11 mouse cellular contexts compared by ENCODE assay signal in the genomic region with DNA sequence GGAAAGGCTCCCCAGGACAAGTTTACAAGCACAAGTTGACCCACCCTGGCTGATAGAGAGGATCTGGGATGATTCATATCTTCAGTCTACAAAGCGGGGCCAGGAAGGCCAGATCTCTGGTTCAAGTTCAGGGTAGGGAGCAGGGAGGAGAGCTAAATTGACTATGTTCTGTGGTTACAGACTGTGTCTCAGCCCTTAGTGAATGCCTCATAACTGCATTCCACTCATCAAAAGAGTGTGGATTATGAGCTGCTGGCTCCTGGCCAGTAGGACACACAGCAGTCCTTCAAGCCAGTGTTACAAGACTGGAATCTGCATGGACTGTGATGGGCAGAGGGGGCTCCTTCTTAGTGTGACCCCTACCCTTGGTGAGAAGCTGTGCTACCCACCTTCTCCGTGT. TPM values are rescaled to one million over a fixed set of nuclear protein-coding genes. Genes with fewer than 3 reads are reported as not detected.
DNase-seq lines count a peak whose midpoint lies in the region; ATAC-seq lines count a peak whose summit lies in the region.
"Had no signal": no experiment of that assay in that cellular context is flagged by ENCODE, and none has a peak within 500 bp of the region (broad histone marks: within the 10 kb centered on the region; RNA-seq: fewer than 3 reads in every experiment).

No protein-coding gene starts in this region.

- H3K4me3 ChIP-seq in heart, embryonic 15.5 days, result no peak overlapping the region
- no peak overlapping the region for H3K4me3 ChIP-seq in limb, embryonic 15.5 days

- H3K27ac ChIP-seq in heart, embryonic 15.5 days, result peak overlapping the region; percentile 82
- H3K27ac ChIP-seq in limb, embryonic 15.5 days, result no peak overlapping the region
- H3K27ac ChIP-seq: hindbrain, embryonic 14.5 days had no signal

- no peaks in the 10 kb centered on the region for H3K27me3 ChIP-seq in heart, embryonic 15.5 days
- no peaks in the 10 kb centered on the region for H3K27me3 ChIP-seq in limb, embryonic 15.5 days

- ATAC-seq in heart, embryonic 15.5 days (replicated peaks; ENCODE audit: insufficient number of reproducible peaks, insufficient read depth, low FRiP score, low read depth), result peak; percentile 43; the same call in 1 of the 2 replicates
- peak; percentile 48; the same call in 1 of the 2 replicates for ATAC-seq in limb, embryonic 15.5 days (ENCODE audit: insufficient number of reproducible peaks, low FRiP score, low TSS enrichment, low read depth)

- WGBS in heart, embryonic 15.5 days, result 34% methylated on average over 2 of the region's 2 CpGs
- WGBS in limb, embryonic 15.5 days, result 65% methylated on average over 2 of the region's 2 CpGs

- peaks cover 14% of the 10 kb centered on the region for H3K4me1 ChIP-seq in heart, embryonic 15.5 days (replicated peaks)
- H3K4me1 ChIP-seq in limb, embryonic 15.5 days, result peaks cover 5% of the 10 kb centered on the region

- H3K9me3 ChIP-seq in heart, embryonic 15.5 days (replicated peaks), result no peaks in the 10 kb centered on the region
- H3K9me3 ChIP-seq in limb, embryonic 15.5 days, result no peaks in the 10 kb centered on the region

- H3K4me2 ChIP-seq in heart, embryonic 15.5 days, result no peak overlapping the region
- no peak overlapping the region for H3K4me2 ChIP-seq in limb, embryonic 15.5 days
- H3K4me2 ChIP-seq: hindbrain, embryonic 14.5 days; midbrain, embryonic 11.5 days had no signal

- no peak for DNase-seq in heart, adult 8-10 months (ENCODE audit: low spot score)
- peak; percentile 12 for DNase-seq in NIH3T3 (ENCODE audit: low read depth)
- peak; percentile 63 for DNase-seq in heart, postnatal 4 days
- no peak for DNase-seq in yolk sac, embryonic 10.5 days (ENCODE audit: low spot score)
- no peak for DNase-seq in spleen, postnatal 14 days (ENCODE audit: low spot score in 2 of 2)
- no peak for DNase-seq in spleen, postnatal 4 days (ENCODE audit: low spot score in 2 of 2)
- DNase-seq: cerebellum, adult 9-11 months had no signal

- no peak overlapping the region for H3K9ac ChIP-seq in heart, embryonic 15.5 days
- H3K9ac ChIP-seq in limb, embryonic 15.5 days, result no peak overlapping the region
- H3K9ac ChIP-seq: hindbrain, embryonic 14.5 days had no signal

- no peaks in the 10 kb centered on the region for H3K36me3 ChIP-seq in heart, embryonic 15.5 days
- no peaks in the 10 kb centered on the region for H3K36me3 ChIP-seq in limb, embryonic 15.5 days

RNA-seq across cellular contexts. Expression of gene Cacnb2, which starts 48.4 kb away (rescaled TPM):
- 10.1 and 12.2 TPM in 2 replicates for polyA plus RNA-seq in heart, embryonic 15.5 days (2015; fragmentation: Nextera tagmentation; extraction: Ambion mirVana)
- 100 to 1,000 TPM in 1 of 4 experiments, 10 to 100 TPM in 3; 70.5 to 105 (median 82.0) TPM for total RNA-seq in heart, adult 8-10 months (2022)
- 10 to 100 TPM; 84.4 to 86.6 TPM for total RNA-seq in heart, postnatal 4 days (2021)
- 2.5 and 2.8 TPM in 2 replicates for polyA plus RNA-seq in limb, embryonic 15.5 days (2015; fragmentation: Nextera tagmentation; extraction: Ambion mirVana)

Comparison
In these comparisons a context has a peak if more than half of its experiments do, and no peak if none do; other contexts are left out.
1. DNase-seq: peak in NIH3T3 (single experiment) and heart, postnatal 4 days (single experiment); none in heart, adult 8-10 months (single experiment), yolk sac, embryonic 10.5 days (single experiment), spleen, postnatal 14 days (0 of 2) and spleen, postnatal 4 days (0 of 2).